Mouse (Mus musculus): ENCODE measurements at regions not wholly inside any gene's neighbourhood (a gene's known extent, or its start where the extent isn't known, plus 50 kb on each side); places are given as distances from the start of the nearest gene placed in this dataset.
"Not testable (repeated sequence)": the region's sequence is repeated elsewhere in the genome, so short reads cannot be mapped to it uniquely, and the experiment has no call there.

DNA sequence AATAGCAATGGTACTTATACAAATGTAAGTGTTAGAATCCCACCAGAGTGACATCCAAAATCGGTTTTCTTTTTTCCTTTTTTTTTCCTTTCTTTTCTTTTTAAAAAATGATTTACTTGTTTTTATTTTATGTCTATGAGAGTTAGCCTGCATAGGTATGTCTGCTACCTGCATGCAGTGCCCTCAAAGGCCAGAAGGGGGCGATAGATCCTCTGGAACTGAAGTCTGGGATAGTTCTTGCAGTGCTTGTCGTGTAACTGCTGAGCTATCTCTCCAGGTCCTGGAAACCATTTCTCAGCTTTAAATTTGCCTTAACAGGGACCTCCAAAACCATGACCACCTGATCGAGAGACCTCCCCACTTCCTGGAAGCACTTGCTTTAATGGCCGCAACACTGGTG, 93.8 kb downstream of the Defb7 start:
- 65% methylated on average over 5 of the region's 5 CpGs for WGBS (ENCODE audit: insufficient replicate concordance)
- Histone ChIP-seq H3K9ac (replicated peaks) (no peak overlapping the region), H3K27me3 (ENCODE audit: insufficient read depth, low read length) (no peaks in the 10 kb centered on the region), H3K27ac (ENCODE audit: low read depth) (no peak overlapping the region), H3K36me3 (replicated peaks; ENCODE audit: insufficient read depth, low read length) (no peaks in the 10 kb centered on the region), H3K4me2 (ENCODE audit: low read depth, low read length) (no peak overlapping the region), H3K9me3 (ENCODE audit: low read length) (no peaks in the 10 kb centered on the region), H3K4me1 (ENCODE audit: insufficient read depth) (no peaks in the 10 kb centered on the region), H3K4me3 (ENCODE audit: low read depth, low read length) (no peak overlapping the region)
- TF ChIP-seq CTCF (IDR thresholded peaks at IDR 0.05; ENCODE audit: low read depth) (peak; percentile 28; the same call in 1 of the 2 replicates), EP300 (IDR thresholded peaks at IDR 0.05; ENCODE audit: low read depth) (no peak)
- ATAC-seq (no peak), DNase-seq (no peak)

DNA sequence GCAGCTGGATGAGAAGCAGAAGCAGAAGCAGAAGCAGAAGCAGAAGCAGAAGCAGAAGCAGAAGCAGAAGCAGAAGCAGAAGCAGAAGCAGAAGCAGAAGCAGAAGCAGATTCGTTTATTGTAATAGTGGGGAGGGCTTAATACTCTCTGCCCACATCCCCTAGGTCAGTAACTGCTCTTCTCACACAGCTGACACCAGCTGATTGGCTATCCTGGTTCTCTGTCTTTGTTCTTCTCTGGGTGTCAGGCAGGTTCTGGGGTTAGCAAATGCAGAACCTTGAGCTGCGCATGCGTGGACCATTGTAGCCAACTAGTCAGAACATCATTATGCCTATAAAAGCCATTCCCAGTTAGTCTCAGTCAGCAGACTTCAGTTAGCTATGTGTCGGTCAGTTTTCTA, 106.6 kb downstream of the Defb7 start:
- not testable (repeated sequence) for H3K4me2 ChIP-seq (ENCODE audit: low read depth, low read length); H3K36me3 ChIP-seq (replicated peaks; ENCODE audit: insufficient read depth, low read length); ATAC-seq

DNA sequence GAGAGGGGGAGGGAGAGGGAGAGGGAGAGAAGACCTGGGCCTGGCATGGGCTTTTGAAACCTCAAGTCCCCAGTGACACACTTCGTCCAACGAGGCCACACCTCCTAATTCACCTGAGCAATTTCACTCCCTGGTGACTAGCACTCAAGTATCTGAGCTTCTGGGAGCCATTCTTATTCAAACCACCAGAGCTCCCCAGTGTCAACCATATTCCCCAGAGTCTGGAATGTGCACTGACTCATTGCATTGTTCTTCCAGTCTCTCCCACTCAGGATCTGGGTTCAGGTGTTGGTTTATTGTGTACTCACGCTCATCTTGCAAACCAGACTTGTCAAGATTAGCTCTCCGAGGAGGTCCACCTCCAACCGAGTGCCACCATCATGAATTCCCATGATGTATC, 111.7 kb downstream of the Defb7 start:
- ATAC-seq (no peak), DNase-seq (no peak)
- Histone ChIP-seq H3K36me3 (replicated peaks; ENCODE audit: insufficient read depth, low read length) (no peaks in the 10 kb centered on the region), H3K4me2 (ENCODE audit: low read depth, low read length) (no peak overlapping the region), H3K27me3 (ENCODE audit: insufficient read depth, low read length) (no peaks in the 10 kb centered on the region), H3K4me1 (ENCODE audit: insufficient read depth) (no peaks in the 10 kb centered on the region), H3K9me3 (ENCODE audit: low read length) (no peaks in the 10 kb centered on the region), H3K4me3 (ENCODE audit: low read depth, low read length) (no peak overlapping the region), H3K9ac (replicated peaks) (no peak overlapping the region), H3K27ac (ENCODE audit: low read depth) (no peak overlapping the region)
- 72% methylated on average over 5 of the region's 5 CpGs for WGBS (ENCODE audit: insufficient replicate concordance)
- TF ChIP-seq CTCF (IDR thresholded peaks at IDR 0.05; ENCODE audit: low read depth): no peak
- TF ChIP-seq EP300 (IDR thresholded peaks at IDR 0.05; ENCODE audit: low read depth): no peak

More for the DNA sequence above, 106.6 kb downstream of the Defb7 start:
- not testable (repeated sequence) for H3K9me3 ChIP-seq (ENCODE audit: low read length); DNase-seq; H3K27me3 ChIP-seq (ENCODE audit: insufficient read depth, low read length); H3K4me3 ChIP-seq (ENCODE audit: low read depth, low read length); H3K4me1 ChIP-seq (ENCODE audit: insufficient read depth); H3K9ac ChIP-seq (replicated peaks); H3K27ac ChIP-seq (ENCODE audit: low read depth)
- WGBS (ENCODE audit: insufficient replicate concordance): 64% methylated on average over 4 of the region's 4 CpGs

DNA sequence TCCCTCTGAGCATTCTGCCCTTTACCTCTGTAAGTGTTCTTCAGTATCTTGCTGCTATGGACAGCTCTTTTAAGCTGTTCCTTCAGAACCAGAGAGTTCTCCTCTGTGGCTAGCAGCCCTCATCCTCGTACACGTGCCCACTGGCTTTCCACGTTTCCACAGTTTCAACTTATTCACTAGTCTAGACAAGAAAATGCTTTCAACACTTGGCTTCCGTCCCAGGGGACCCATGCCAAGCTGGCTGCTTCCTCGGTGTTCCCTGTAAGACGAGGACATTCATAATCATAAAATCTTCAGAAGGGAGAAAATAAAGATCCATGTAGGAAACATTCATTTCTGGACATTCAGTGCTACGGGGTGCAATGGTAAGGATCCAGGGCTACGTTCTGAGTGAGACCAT, 101.9 kb upstream of the 4930467E23Rik start:
- no peaks in the 10 kb centered on the region for H3K27me3 ChIP-seq (ENCODE audit: insufficient read depth, low read length)
- H3K9ac ChIP-seq (replicated peaks): no peak overlapping the region
- H3K36me3 ChIP-seq (replicated peaks; ENCODE audit: insufficient read depth, low read length): no peaks in the 10 kb centered on the region
- no peak for DNase-seq
- H3K4me3 ChIP-seq (ENCODE audit: low read depth, low read length): no peak overlapping the region
- no peak for TF ChIP-seq CTCF (IDR thresholded peaks at IDR 0.05; ENCODE audit: low read depth)
- TF ChIP-seq EP300 (IDR thresholded peaks at IDR 0.05; ENCODE audit: low read depth): no peak
- no peak for ATAC-seq
- H3K4me1 ChIP-seq (ENCODE audit: insufficient read depth): no peaks in the 10 kb centered on the region
- H3K9me3 ChIP-seq (ENCODE audit: low read length): peaks cover 2% of the 10 kb centered on the region; the same call in 1 of the 2 replicates
- WGBS (ENCODE audit: insufficient replicate concordance): 73% methylated on average over 8 of the region's 8 CpGs
- no peak overlapping the region for H3K27ac ChIP-seq (ENCODE audit: low read depth)
- no peak overlapping the region for H3K4me2 ChIP-seq (ENCODE audit: low read depth, low read length)

DNA sequence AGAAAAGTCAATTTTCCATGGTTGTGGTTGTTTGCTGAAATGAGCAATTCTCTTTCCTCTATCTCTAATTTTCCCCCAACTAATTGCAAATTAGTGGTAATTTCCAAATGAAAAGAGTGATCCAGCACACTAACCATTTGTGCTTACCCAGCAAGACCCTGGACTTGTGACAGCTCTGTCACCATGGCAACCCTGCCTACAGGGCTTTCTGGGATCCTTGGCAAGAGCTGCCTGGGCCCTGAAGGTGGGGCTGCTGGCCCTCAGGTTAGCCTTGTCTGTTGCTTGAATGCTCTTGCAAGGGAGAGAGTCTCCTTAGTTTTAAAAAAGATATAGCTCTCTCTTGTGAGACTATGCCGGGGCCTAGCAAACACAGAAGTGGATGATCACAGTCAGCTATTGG, 80.8 kb upstream of the 4930467E23Rik start:
- H3K4me2 ChIP-seq (ENCODE audit: low read depth, low read length); H3K27ac ChIP-seq (ENCODE audit: low read depth); H3K9ac ChIP-seq (replicated peaks); H3K36me3 ChIP-seq (replicated peaks; ENCODE audit: insufficient read depth, low read length); H3K4me3 ChIP-seq (ENCODE audit: low read depth, low read length); H3K9me3 ChIP-seq (ENCODE audit: low read length); H3K27me3 ChIP-seq (ENCODE audit: insufficient read depth, low read length); ATAC-seq; H3K4me1 ChIP-seq (ENCODE audit: insufficient read depth); DNase-seq: not testable (repeated sequence)
- WGBS (ENCODE audit: insufficient replicate concordance): 86% methylated on average over 1 of the region's 1 CpGs

All from liver, postnatal 0 days (tissue).